Mouse (Mus musculus): ENCODE results near the gene Txndc5. TPM values are rescaled to one million over a fixed set of nuclear protein-coding genes. Genes with fewer than 3 reads are reported as not detected.

Txndc5 gene
- total and polyA plus RNA-seq, 3 experiments, result 120 to 145 (median 131) TPM

- no peak for DNase-seq (ENCODE audit: extremely low read depth)
- dilution Hi-C loops (cut with MboI; ENCODE audit: extremely low pct_ligation_motif_present, extremely low pct_unique_long_range_greater_than_20kb, low sequenced_read_pairs) (no loop called here), in situ Hi-C loops (cut with MboI; ENCODE audit: low pct_ligation_motif_present, low pct_unique_long_range_greater_than_20kb, low sequenced_read_pairs) (no loop called here)
- H3K36me3 ChIP-seq (replicated peaks in 1 of 2; ENCODE audit: control insufficient read depth in 1 of 2, insufficient read depth in 1 of 2, low read length in 1 of 2), result no peaks in the 10 kb centered on the region
- H3K79me2 ChIP-seq (replicated peaks; ENCODE audit: control insufficient read depth, extremely low read depth, insufficient read depth, poor library complexity, severe bottlenecking), result no peaks in the 10 kb centered on the region
- H3K4me1 ChIP-seq (ENCODE audit: control insufficient read depth in 1 of 2, insufficient read depth in 2 of 2), result no peaks in the 10 kb centered on the region
- H3K4me3 ChIP-seq (replicated peaks in 1 of 3; ENCODE audit: low read depth in 2 of 3, low read length in 2 of 3, poor library complexity in 1 of 3), result no peak overlapping the region
- no peak overlapping the region for H3K27ac ChIP-seq (ENCODE audit: insufficient read depth, low read depth)
- no peak for TF ChIP-seq EP300 (IDR thresholded peaks at IDR 0.05; ENCODE audit: low read length)
- TF ChIP-seq POLR2AphosphoS2 (IDR thresholded peaks at IDR 0.05; ENCODE audit: low read depth, low read length), result no peak
- TF ChIP-seq NELFE (IDR thresholded peaks at IDR 0.05; ENCODE audit: low read depth, low read length), result no peak
- TF ChIP-seq TBP (conservative IDR thresholded peaks at IDR 0.05; ENCODE audit: low read depth, low read length), result no peak
- TF ChIP-seq BHLHE40 (IDR thresholded peaks at IDR 0.05; ENCODE audit: low read depth, low read length), result no peak
- TF ChIP-seq CHD2 (IDR thresholded peaks at IDR 0.05; ENCODE audit: low read length), result no peak
- no peaks in the 10 kb centered on the region for H3K9me3 ChIP-seq (replicated peaks; ENCODE audit: low read length)
- no peaks in the 10 kb centered on the region for H3K27me3 ChIP-seq (replicated peaks)
- H3K4me2 ChIP-seq (ENCODE audit: insufficient read depth, low read depth, poor library complexity, severe bottlenecking), result no peak overlapping the region
- H3K9ac ChIP-seq (ENCODE audit: insufficient read depth, low read depth), result no peak overlapping the region
These were observed 41.9 kb downstream of the Txndc5 start for GRCm38 (mm10) chr13:38486767-38487166.

- Histone ChIP-seq H3K4me3 (replicated peaks in 1 of 3; ENCODE audit: low read depth in 2 of 3, low read length in 2 of 3, poor library complexity in 1 of 3) (no peak overlapping the region), H3K9ac (ENCODE audit: insufficient read depth, low read depth) (no peak overlapping the region), H3K27me3 (replicated peaks) (no peaks in the 10 kb centered on the region), H3K79me2 (replicated peaks; ENCODE audit: control insufficient read depth, extremely low read depth, insufficient read depth, poor library complexity, severe bottlenecking) (no peaks in the 10 kb centered on the region), H3K9me3 (replicated peaks; ENCODE audit: low read length) (no peaks in the 10 kb centered on the region), H3K4me1 (ENCODE audit: control insufficient read depth in 1 of 2, insufficient read depth in 2 of 2) (peaks cover 4 to 8% of the 10 kb centered on the region in 2 experiments; a peak in 2 of 4 replicates), H3K4me2 (ENCODE audit: insufficient read depth, low read depth, poor library complexity, severe bottlenecking) (no peak overlapping the region), H3K36me3 (replicated peaks in 1 of 2; ENCODE audit: control insufficient read depth in 1 of 2, insufficient read depth in 1 of 2, low read length in 1 of 2) (no peaks in the 10 kb centered on the region), H3K27ac (ENCODE audit: insufficient read depth, low read depth) (no peak overlapping the region)
- TF ChIP-seq SIN3A (IDR thresholded peaks at IDR 0.05; ENCODE audit: low read length), result no peak
- TF ChIP-seq MEF2A (IDR thresholded peaks at IDR 0.05; ENCODE audit: borderline replicate concordance, low read depth, low read length), result no peak
- no peak for TF ChIP-seq POLR2AphosphoS2 (IDR thresholded peaks at IDR 0.05; ENCODE audit: low read depth, low read length)
- TF ChIP-seq POLR2A (IDR thresholded peaks at IDR 0.05; ENCODE audit: low read depth, low read length), result no peak
- TF ChIP-seq KAT2A (IDR thresholded peaks at IDR 0.05; ENCODE audit: insufficient replicate concordance, low read length), result no peak
- TF ChIP-seq TCF12 (IDR thresholded peaks at IDR 0.05; ENCODE audit: low read depth, low read length), result no peak
- TF ChIP-seq MAZ (IDR thresholded peaks at IDR 0.05; ENCODE audit: low read depth, low read length), result no peak
- TF ChIP-seq PAX5 (IDR thresholded peaks at IDR 0.05; ENCODE audit: low read length), result no peak
- TF ChIP-seq MYC (IDR thresholded peaks at IDR 0.05; ENCODE audit: low read depth, low read length), result no peak
- no peak for TF ChIP-seq ZNF384 (IDR thresholded peaks at IDR 0.05; ENCODE audit: low read depth, low read length)
- no peak for DNase-seq (ENCODE audit: extremely low read depth)
- in situ Hi-C loops (cut with MboI; ENCODE audit: low pct_ligation_motif_present, low pct_unique_long_range_greater_than_20kb, low sequenced_read_pairs) (no loop called here), dilution Hi-C loops (cut with MboI; ENCODE audit: extremely low pct_ligation_motif_present, extremely low pct_unique_long_range_greater_than_20kb, low sequenced_read_pairs) (no loop called here)
These were observed 43.9 kb downstream of the Txndc5 start for GRCm38 (mm10) chr13:38484701-38485100.

- in situ Hi-C loops (cut with MboI; ENCODE audit: low pct_ligation_motif_present, low pct_unique_long_range_greater_than_20kb, low sequenced_read_pairs) (no loop called here), dilution Hi-C loops (cut with MboI; ENCODE audit: extremely low pct_ligation_motif_present, extremely low pct_unique_long_range_greater_than_20kb, low sequenced_read_pairs) (no loop called here)
- no peaks in the 10 kb centered on the region for H3K27me3 ChIP-seq (replicated peaks)
- H3K36me3 ChIP-seq (replicated peaks in 1 of 2; ENCODE audit: control insufficient read depth in 1 of 2, insufficient read depth in 1 of 2, low read length in 1 of 2), result no peaks in the 10 kb centered on the region
- H3K9ac ChIP-seq (ENCODE audit: insufficient read depth, low read depth), result no peak overlapping the region
- H3K79me2 ChIP-seq (replicated peaks; ENCODE audit: control insufficient read depth, extremely low read depth, insufficient read depth, poor library complexity, severe bottlenecking), result no peaks in the 10 kb centered on the region
- DNase-seq (ENCODE audit: extremely low read depth), result no peak
- H3K4me3 ChIP-seq (replicated peaks in 1 of 3; ENCODE audit: low read depth in 2 of 3, low read length in 2 of 3, poor library complexity in 1 of 3), result no peak overlapping the region
- H3K9me3 ChIP-seq (replicated peaks; ENCODE audit: low read length), result no peaks in the 10 kb centered on the region
- H3K4me1 ChIP-seq (ENCODE audit: control insufficient read depth in 1 of 2, insufficient read depth in 2 of 2), result peaks cover 6 to 23% of the 10 kb centered on the region in 2 experiments; a peak in 2 of 4 replicates
- H3K27ac ChIP-seq (ENCODE audit: insufficient read depth, low read depth), result no peak overlapping the region
- TF ChIP-seq TBP (conservative IDR thresholded peaks at IDR 0.05; ENCODE audit: low read depth, low read length) (no peak), MAFK (IDR thresholded peaks at IDR 0.05; ENCODE audit: insufficient replicate concordance, low read length) (no peak), MAX (IDR thresholded peaks at IDR 0.05; ENCODE audit: low read length) (no peak), RCOR1 (conservative IDR thresholded peaks at IDR 0.05; ENCODE audit: low read depth, low read length) (no peak), KAT2A (IDR thresholded peaks at IDR 0.05; ENCODE audit: insufficient replicate concordance, low read length) (no peak), SIN3A (IDR thresholded peaks at IDR 0.05; ENCODE audit: low read length) (no peak), BHLHE40 (IDR thresholded peaks at IDR 0.05; ENCODE audit: low read depth, low read length) (no peak), TCF12 (IDR thresholded peaks at IDR 0.05; ENCODE audit: low read depth, low read length) (no peak), CHD1 (IDR thresholded peaks at IDR 0.05; ENCODE audit: low read depth, low read length) (no peak), UBTF (IDR thresholded peaks at IDR 0.05; ENCODE audit: low read depth, low read length) (no peak), NELFE (IDR thresholded peaks at IDR 0.05; ENCODE audit: low read depth, low read length) (no peak), HCFC1 (IDR thresholded peaks at IDR 0.05; ENCODE audit: low read depth, low read length) (no peak), EP300 (IDR thresholded peaks at IDR 0.05; ENCODE audit: low read length) (no peak), GABPA (IDR thresholded peaks at IDR 0.05; ENCODE audit: insufficient replicate concordance, low read depth, low read length) (no peak), CHD2 (IDR thresholded peaks at IDR 0.05; ENCODE audit: low read length) (no peak), MAZ (IDR thresholded peaks at IDR 0.05; ENCODE audit: low read depth, low read length) (no peak), JUND (conservative IDR thresholded peaks at IDR 0.05; ENCODE audit: low read depth, low read length) (no peak)
- no peak overlapping the region for H3K4me2 ChIP-seq (ENCODE audit: insufficient read depth, low read depth, poor library complexity, severe bottlenecking)
These were observed 47.6 kb downstream of the Txndc5 start for GRCm38 (mm10) chr13:38481021-38481420.

Data from CH12.LX (cell line).